Mouse (Mus musculus) intestine, postnatal 0 days (tissue): Measurements from ENCODE around the gene Ints7. TPM values are rescaled to one million over a fixed set of nuclear protein-coding genes. Genes with fewer than 3 reads are reported as not detected.

Source experiments
- ATAC-seq: fragments of 200-750 bp; cut with Nextera tagmentation; 2 replicates; pipeline ENCODE4 v1.8.0; 2017; ENCODE audit warnings: mild to moderate bottlenecking, moderate TSS enrichment, moderate library complexity
- H3K27ac ChIP-seq: fragments of 300-500 bp; sonication (generic); 2 replicates; pipeline ENCODE4 v1.5.1; 2014; ENCODE audit warnings: mild to moderate bottlenecking, low read depth, low read length, moderate library complexity
- H3K27me3 ChIP-seq: fragments of 300-500 bp; sonication (generic); replicated peaks from 2 replicates; pipeline ENCODE4 v1.6.1; 2014; ENCODE audit warnings: low read length, mixed read lengths; ENCODE audit not compliant: control insufficient read depth, insufficient read depth
- H3K36me3 ChIP-seq: fragments of 300-500 bp; sonication (generic); 2 replicates; pipeline ENCODE4 v1.6.1; 2014; ENCODE audit warnings: mild to moderate bottlenecking, moderate library complexity; ENCODE audit not compliant: control insufficient read depth, insufficient read depth
- H3K4me1 ChIP-seq: fragments of 300-500 bp; sonication (generic); replicated peaks from 2 replicates; pipeline ENCODE4 v1.6.1; 2014; ENCODE audit warnings: antibody characterized with exemption, low read length, mixed read lengths; ENCODE audit not compliant: control insufficient read depth, insufficient read depth
- H3K4me2 ChIP-seq: fragments of 300-500 bp; sonication (generic); replicated peaks from 2 replicates; pipeline ENCODE4 v1.6.1; 2014; ENCODE audit warnings: low read depth, mild to moderate bottlenecking, moderate library complexity
- H3K4me3 ChIP-seq: fragments of 300-500 bp; sonication (generic); 2 replicates; pipeline ENCODE4 v1.5.1; 2014; ENCODE audit warnings: low read depth, low read length
- H3K9ac ChIP-seq: fragments of 300-500 bp; sonication (generic); 2 replicates; pipeline ENCODE4 v1.6.1; 2014; ENCODE audit warnings: mild to moderate bottlenecking, low read depth, low read length
- H3K9me3 ChIP-seq: fragments of 300-500 bp; sonication (generic); 2 replicates; pipeline ENCODE4 v1.6.1; 2016; ENCODE audit warnings: mixed run types; ENCODE audit not compliant: control insufficient read depth
- CTCF ChIP-seq: sonication (generic); IDR thresholded peaks from 2 replicates; pipeline ENCODE4 v1.5.1; 2016; ENCODE audit warnings: low read depth, mild to moderate bottlenecking, control low read depth, antibody characterized with exemption, moderate library complexity
- WGBS: fragments of 180-500 bp; shearing (Covaris S2); extraction: QIAGEN DNeasy Blood & Tissue Kit; methylation state at CpG from one replicate; pipeline ENCODE4 v1.1.7; 2014; 5-methylcytosine and 5-hydroxymethylcytosine counted together
- polyA plus RNA-seq: library from polyadenylated mRNA; unstranded; fragments of >200 nt; fragmentation: Nextera tagmentation; extraction: Ambion mirVana; gene quantifications from 2 replicates; pipeline ENCODE4 v1.2.1, GENCODE M21; 2015

The Ints7 gene
- polyA plus RNA-seq, 1 experiment from 2014 or later: 11.2 TPM

DNA sequence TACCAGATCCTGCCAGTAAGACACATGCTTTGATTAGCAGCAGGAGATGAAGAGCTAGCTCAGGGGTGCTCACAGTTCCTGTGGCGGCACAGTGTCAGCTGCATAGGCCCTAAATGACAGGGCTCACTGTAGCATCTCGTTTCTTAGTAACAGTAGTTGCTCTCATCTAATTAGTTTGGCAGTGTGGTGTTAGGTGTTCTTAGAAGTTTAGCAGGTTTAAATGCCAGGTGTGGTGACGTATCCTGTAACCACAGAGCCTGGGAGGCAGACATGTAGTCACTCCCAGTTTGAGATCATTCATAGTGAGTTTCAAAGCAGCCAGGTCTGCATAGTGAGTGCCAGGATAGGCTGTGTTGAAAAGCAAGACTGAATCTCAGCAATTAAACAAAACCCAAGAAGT, 4.1 kb downstream of the Ints7 start:
- TF ChIP-seq CTCF: no peak
- ATAC-seq: no peak
- WGBS: 96% methylated on average over 3 of the region's 3 CpGs
- no peak overlapping the region for H3K4me3 ChIP-seq
- no peak overlapping the region for H3K9ac ChIP-seq
- H3K9me3 ChIP-seq: no peaks in the 10 kb centered on the region
- H3K36me3 ChIP-seq: peaks cover 15% of the 10 kb centered on the region
- no peak overlapping the region for H3K4me2 ChIP-seq
- H3K4me1 ChIP-seq: peaks cover 15% of the 10 kb centered on the region; the same call in 1 of the 2 replicates
- H3K27ac ChIP-seq: no peak overlapping the region
- H3K27me3 ChIP-seq: no peaks in the 10 kb centered on the region

DNA sequence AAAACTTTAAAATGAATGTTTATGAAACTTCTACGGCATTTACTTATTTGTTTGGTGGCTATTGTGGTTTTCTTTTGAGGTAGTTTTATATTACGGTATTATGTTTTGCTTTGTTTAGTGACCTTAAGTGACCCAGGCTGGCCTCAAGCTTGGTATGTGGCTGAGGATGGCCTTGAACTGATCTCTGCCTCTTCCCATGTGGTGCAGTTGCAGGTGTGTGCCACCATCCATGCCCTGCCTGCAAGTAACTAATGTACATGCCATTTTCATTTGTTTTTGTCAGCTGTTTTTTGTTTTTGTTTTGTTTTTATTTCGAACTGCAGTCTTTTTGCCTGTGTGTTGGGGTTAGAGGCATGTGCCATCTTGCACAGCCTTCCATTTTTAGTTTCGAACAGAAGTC, 6.2 kb downstream of the Ints7 start:
- no peak overlapping the region for H3K27ac ChIP-seq
- no peak overlapping the region for H3K4me2 ChIP-seq
- H3K36me3 ChIP-seq: peaks cover 18% of the 10 kb centered on the region
- TF ChIP-seq CTCF: no peak
- peaks cover 12% of the 10 kb centered on the region; the same call in 1 of the 2 replicates for H3K4me1 ChIP-seq
- no peaks in the 10 kb centered on the region for H3K27me3 ChIP-seq
- H3K4me3 ChIP-seq: no peak overlapping the region
- ATAC-seq: no peak
- no peaks in the 10 kb centered on the region for H3K9me3 ChIP-seq
- H3K9ac ChIP-seq: no peak overlapping the region
- 92% methylated on average over 4 of the region's 4 CpGs for WGBS

GRCm38 (mm10) chr1:191583836-191584235, 8.4 kb downstream of the Ints7 start:
- Histone ChIP-seq H3K9me3 (no peaks in the 10 kb centered on the region), H3K36me3 (peaks cover 38% of the 10 kb centered on the region), H3K27me3 (no peaks in the 10 kb centered on the region), H3K4me1 (no peaks in the 10 kb centered on the region), H3K4me3 (no peak overlapping the region), H3K9ac (no peak overlapping the region), H3K4me2 (no peak overlapping the region), H3K27ac (no peak overlapping the region)
- WGBS: 93% methylated on average over 4 of the region's 4 CpGs
- TF ChIP-seq CTCF: no peak
- ATAC-seq: no peak

GRCm38 (mm10) chr1:191584483-191584882, 9.0 kb downstream of the Ints7 start:
- Histone ChIP-seq H3K4me3 (no peak overlapping the region), H3K9ac (no peak overlapping the region), H3K4me2 (no peak overlapping the region), H3K27ac (no peak overlapping the region), H3K36me3 (peaks cover 43% of the 10 kb centered on the region), H3K9me3 (no peaks in the 10 kb centered on the region), H3K4me1 (no peaks in the 10 kb centered on the region), H3K27me3 (no peaks in the 10 kb centered on the region)
- TF ChIP-seq CTCF: peak; percentile 62
- ATAC-seq: no peak
- WGBS: 91% methylated on average over 4 of the region's 4 CpGs

- no peaks in the 10 kb centered on the region for H3K4me1 ChIP-seq
- no peak overlapping the region for H3K4me2 ChIP-seq
- 93% methylated on average over 2 of the region's 2 CpGs for WGBS
- no peak overlapping the region for H3K4me3 ChIP-seq
- H3K27me3 ChIP-seq: no peaks in the 10 kb centered on the region
- no peak for ATAC-seq
- TF ChIP-seq CTCF: peak; percentile 46
- H3K9ac ChIP-seq: no peak overlapping the region
- H3K9me3 ChIP-seq: no peaks in the 10 kb centered on the region
- H3K27ac ChIP-seq: no peak overlapping the region; the same call in 1 of the 2 replicates
- H3K36me3 ChIP-seq: peaks cover 46% of the 10 kb centered on the region
These were observed 10.3 kb downstream of the Ints7 start for GRCm38 (mm10) chr1:191585704-191586103.

DNA sequence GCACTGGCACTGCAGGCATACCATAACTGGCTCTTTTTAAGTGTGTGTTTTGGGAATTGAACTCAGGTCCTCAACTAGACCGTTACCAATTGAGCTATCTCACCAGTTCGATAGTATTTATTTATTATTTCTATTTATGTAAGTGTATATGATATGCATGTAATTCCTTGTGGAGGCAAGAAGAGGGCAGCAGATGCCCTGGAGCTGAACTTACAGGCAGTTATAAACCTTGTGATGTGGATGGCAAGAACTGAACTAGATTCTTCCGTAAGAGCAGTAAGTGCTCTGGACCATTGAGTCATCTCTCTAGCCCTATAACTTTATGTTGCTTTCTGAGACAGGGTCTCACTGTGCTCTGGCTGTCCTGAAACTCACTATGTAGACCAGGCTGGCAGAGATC, 11.6 kb downstream of the Ints7 start:
- Histone ChIP-seq H3K4me1 (no peaks in the 10 kb centered on the region), H3K9me3 (no peaks in the 10 kb centered on the region), H3K27me3 (no peaks in the 10 kb centered on the region), H3K36me3 (peaks cover 50% of the 10 kb centered on the region), H3K9ac (no peak overlapping the region), H3K4me3 (no peak overlapping the region), H3K4me2 (no peak overlapping the region), H3K27ac (no peak overlapping the region)
- 92% methylated on average over 3 of the region's 3 CpGs for WGBS
- peak; percentile 65 for TF ChIP-seq CTCF
- ATAC-seq: no peak

GRCm38 (mm10) chr1:191588749-191589148, 13.3 kb downstream of the Ints7 start:
- no peaks in the 10 kb centered on the region for H3K4me1 ChIP-seq
- no peaks in the 10 kb centered on the region for H3K27me3 ChIP-seq
- H3K9me3 ChIP-seq: no peaks in the 10 kb centered on the region
- no peak overlapping the region for H3K9ac ChIP-seq
- no peak overlapping the region for H3K27ac ChIP-seq
- TF ChIP-seq CTCF: no peak
- ATAC-seq: no peak
- peaks cover 52% of the 10 kb centered on the region for H3K36me3 ChIP-seq
- H3K4me2 ChIP-seq: no peak overlapping the region
- H3K4me3 ChIP-seq: no peak overlapping the region
- 98% methylated on average over 2 of the region's 2 CpGs for WGBS
